In the genomic region with DNA sequence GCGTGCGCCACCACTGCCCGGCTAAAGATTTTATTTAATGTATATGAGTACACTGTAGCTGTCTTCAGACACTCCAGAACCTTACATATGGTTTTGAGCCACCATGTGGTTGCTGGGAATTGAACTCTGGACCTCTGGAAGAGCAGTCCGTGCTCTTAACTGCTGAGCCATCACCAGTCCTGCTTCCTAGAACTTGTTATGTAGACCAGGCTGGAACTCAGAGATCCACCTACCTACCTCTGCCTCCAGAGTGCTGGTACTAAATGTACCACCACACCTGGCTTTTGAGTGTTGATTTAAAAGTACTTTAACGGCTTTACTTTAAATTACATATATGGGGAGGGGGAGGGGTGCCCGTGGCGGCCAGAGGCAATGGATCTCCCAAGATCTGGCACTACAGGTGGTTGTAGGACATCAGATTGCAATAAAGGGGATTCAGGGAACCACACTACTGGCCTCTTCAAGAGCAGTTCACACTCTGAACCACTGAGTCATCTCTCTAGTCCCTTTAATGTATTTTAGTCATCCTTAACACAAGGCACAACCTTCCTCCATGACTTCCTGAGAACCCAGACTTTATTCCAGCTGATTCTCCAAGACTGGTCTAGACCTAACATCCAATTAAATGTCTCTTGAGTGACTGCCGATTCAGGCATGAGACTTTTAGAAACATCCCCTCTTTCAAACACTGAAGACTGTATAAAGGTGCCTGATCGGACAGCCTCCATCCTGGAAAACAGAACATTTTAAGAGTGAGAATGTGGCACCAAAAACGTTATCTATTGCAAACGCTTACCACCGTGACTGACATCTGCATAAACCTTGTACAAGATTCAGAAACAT, we compare ENCODE assay signal across 9 mouse cellular contexts. TPM values are rescaled to one million over a fixed set of nuclear protein-coding genes. Genes with fewer than 3 reads are reported as not detected.
A peak's percentile ranks its signal among the peaks of the same experiment; 100 is the strongest.
DNase-seq lines count a peak whose midpoint lies in the region; ATAC-seq and TF ChIP-seq lines count a peak whose summit lies in the region.
"Had no signal": no experiment of that assay in that cellular context is flagged by ENCODE, and none has a peak within 500 bp of the region (broad histone marks: within the 10 kb centered on the region; RNA-seq: fewer than 3 reads in every experiment).

No protein-coding gene starts in this region.

- WGBS in heart, embryonic 16.5 days, result 47% methylated on average over 12 of the region's 12 CpGs
- 57% methylated on average over 12 of the region's 12 CpGs for WGBS in hindbrain, embryonic 11.5 days
- WGBS in midbrain, embryonic 12.5 days, result 58% methylated on average over 12 of the region's 12 CpGs
- whole genome bisulfite sequencing in thymus, adult 2 months, result 48% methylated on average over 12 of the region's 12 CpGs

- peaks cover 22% of the 10 kb centered on the region for H3K36me3 ChIP-seq in heart, embryonic 16.5 days (ENCODE audit: control insufficient read depth, insufficient read depth)
- peaks cover 16 to 23% of the 10 kb centered on the region in 2 experiments for H3K36me3 ChIP-seq in MEL (ENCODE audit: control insufficient read depth in 1 of 2, insufficient read depth in 2 of 2, low read length in 2 of 2)
- peaks cover 12% of the 10 kb centered on the region; the same call in 1 of the 2 replicates for H3K36me3 ChIP-seq in hindbrain, embryonic 11.5 days (ENCODE audit: control insufficient read depth, insufficient read depth, low read length)
- H3K36me3 ChIP-seq in midbrain, embryonic 12.5 days, result peaks cover 35% of the 10 kb centered on the region
- H3K36me3 ChIP-seq in thymus, adult 2 months (ENCODE audit: control insufficient read depth, insufficient read depth, low read length), result peaks cover 25% of the 10 kb centered on the region

- TF ChIP-seq POLR2A in MEL (IDR thresholded peaks at IDR 0.05; ENCODE audit: control insufficient read depth in 1 of 2, insufficient read depth in 1 of 2, low read depth in 1 of 2, low read length in 2 of 2, poor library complexity in 1 of 2), result no peak; a peak in 1 of 4 replicates
- no peak for TF ChIP-seq POLR2A in thymus, adult 2 months (IDR thresholded peaks at IDR 0.05; ENCODE audit: control insufficient read depth, extremely low read depth, insufficient read depth, low read length, poor library complexity)

- no peak for TF ChIP-seq CTCF in MEL (IDR thresholded peaks at IDR 0.05 in 2 of 3, conservative IDR thresholded peaks at IDR 0.05 in 1 of 3; ENCODE audit: control insufficient read depth in 1 of 3, insufficient read depth in 1 of 3, low read depth in 2 of 3, low read length in 3 of 3, poor library complexity in 1 of 3, severe bottlenecking in 1 of 3)
- TF ChIP-seq CTCF in thymus, adult 2 months (IDR thresholded peaks at IDR 0.05; ENCODE audit: borderline replicate concordance, control insufficient read depth, extremely low read depth, insufficient read depth, low read length, poor library complexity), result no peak

- peaks cover 37% of the 10 kb centered on the region for H3K79me2 ChIP-seq in MEL (ENCODE audit: control insufficient read depth, insufficient read depth, low read length, poor library complexity)

- H3K9me3 ChIP-seq in heart, embryonic 16.5 days (replicated peaks; ENCODE audit: control insufficient read depth, low read length), result no peaks in the 10 kb centered on the region
- H3K9me3 ChIP-seq in MEL (replicated peaks; ENCODE audit: insufficient read depth, low read length), result no peaks in the 10 kb centered on the region
- no peaks in the 10 kb centered on the region for H3K9me3 ChIP-seq in hindbrain, embryonic 11.5 days (ENCODE audit: control insufficient read depth, low read length)
- H3K9me3 ChIP-seq in midbrain, embryonic 12.5 days, result no peaks in the 10 kb centered on the region

- ATAC-seq in heart, embryonic 16.5 days (replicated peaks; ENCODE audit: extremely low read depth, insufficient read depth, low FRiP score), result no peak
- no peak for ATAC-seq in hindbrain, embryonic 11.5 days (ENCODE audit: low FRiP score)
- no peak for ATAC-seq in midbrain, embryonic 12.5 days (ENCODE audit: low FRiP score, low read depth)
- no peak for ATAC-seq in monocyte, adult 5-6 weeks (replicated peaks; ENCODE audit: insufficient number of reproducible peaks, low FRiP score, low TSS enrichment, poor library complexity, severe bottlenecking)

- TF ChIP-seq EP300 in MEL (IDR thresholded peaks at IDR 0.05; ENCODE audit: low read depth in 1 of 2, low read length in 2 of 2), result no peak

- TF ChIP-seq RAD21 in MEL (IDR thresholded peaks at IDR 0.05; ENCODE audit: low read depth, low read length), result no peak

- peak overlapping the region; percentile 95 for H3K4me2 ChIP-seq in heart, embryonic 16.5 days (ENCODE audit: low read depth, low read length)
- peak overlapping the region; percentile 61 for H3K4me2 ChIP-seq in hindbrain, embryonic 11.5 days (replicated peaks; ENCODE audit: low read depth, low read length)
- H3K4me2 ChIP-seq in midbrain, embryonic 12.5 days (replicated peaks), result peak overlapping the region; percentile 89

- H3K4me3 ChIP-seq in heart, embryonic 16.5 days (ENCODE audit: low read length), result peak overlapping the region; percentile 97
- peak overlapping the region; percentile 96 to 100 for H3K4me3 ChIP-seq in MEL (ENCODE audit: control insufficient read depth in 1 of 2, insufficient read depth in 1 of 2, low read depth in 2 of 2, low read length in 2 of 2)
- peak overlapping the region; percentile 99 for H3K4me3 ChIP-seq in hindbrain, embryonic 11.5 days (ENCODE audit: low read depth, low read length)
- peak overlapping the region; percentile 98 for H3K4me3 ChIP-seq in midbrain, embryonic 12.5 days
- no peak overlapping the region for H3K4me3 ChIP-seq in thymus, adult 2 months (ENCODE audit: control insufficient read depth, insufficient read depth, low read length)

- H3K9ac ChIP-seq in heart, embryonic 16.5 days (ENCODE audit: low read length), result peak overlapping the region; percentile 98
- H3K9ac ChIP-seq in MEL (ENCODE audit: control insufficient read depth, low read depth, low read length, poor library complexity, severe bottlenecking), result peak overlapping the region; percentile 95
- peak overlapping the region; percentile 94 for H3K9ac ChIP-seq in hindbrain, embryonic 11.5 days (ENCODE audit: low read depth, low read length)
- peak overlapping the region; percentile 98 for H3K9ac ChIP-seq in midbrain, embryonic 12.5 days (replicated peaks)

- no peaks in the 10 kb centered on the region; the same call in 1 of the 2 replicates for H3K27me3 ChIP-seq in heart, embryonic 16.5 days (ENCODE audit: control insufficient read depth, insufficient read depth, low read length)
- no peaks in the 10 kb centered on the region for H3K27me3 ChIP-seq in MEL (ENCODE audit: control insufficient read depth in 1 of 2, insufficient read depth in 2 of 2, low read length in 2 of 2)
- H3K27me3 ChIP-seq in hindbrain, embryonic 11.5 days (ENCODE audit: control insufficient read depth, insufficient read depth, low read length), result no peaks in the 10 kb centered on the region
- no peaks in the 10 kb centered on the region for H3K27me3 ChIP-seq in midbrain, embryonic 12.5 days
- H3K27me3 ChIP-seq in thymus, adult 2 months (ENCODE audit: control insufficient read depth, insufficient read depth, low read length), result no peaks in the 10 kb centered on the region

- H3K4me1 ChIP-seq in heart, embryonic 16.5 days (ENCODE audit: control insufficient read depth, insufficient read depth, low read length), result peaks cover 18% of the 10 kb centered on the region
- peaks cover 0 to 7% of the 10 kb centered on the region in 2 experiments; a peak in 3 of 4 replicates for H3K4me1 ChIP-seq in MEL (ENCODE audit: control insufficient read depth in 1 of 2, insufficient read depth in 2 of 2, low read length in 2 of 2)
- peaks cover 2% of the 10 kb centered on the region; the same call in 1 of the 2 replicates for H3K4me1 ChIP-seq in hindbrain, embryonic 11.5 days (replicated peaks; ENCODE audit: control insufficient read depth, insufficient read depth, low read length)
- peaks cover 14% of the 10 kb centered on the region for H3K4me1 ChIP-seq in midbrain, embryonic 12.5 days
- H3K4me1 ChIP-seq in thymus, adult 2 months (replicated peaks; ENCODE audit: control insufficient read depth, insufficient read depth, low read length), result peaks cover 21% of the 10 kb centered on the region

- DNase-seq in heart, adult 9 months (ENCODE audit: low spot score in 2 of 2), result no peak
- DNase-seq in MEL (ENCODE audit: low read depth, low spot score), result peak; percentile 36
- DNase-seq in hindbrain, embryonic 11.5 days (ENCODE audit: low spot score), result no peak
- no peak for DNase-seq in embryo, embryonic 10 days (ENCODE audit: low spot score)
- no peak for DNase-seq in thymus, adult 2 months

- H3K27ac ChIP-seq in heart, embryonic 16.5 days (ENCODE audit: low read length), result 0 out of 2 replicates have a peak overlapping the region, but pooled peaks have one; percentile 25
- peak overlapping the region; percentile 64 for H3K27ac ChIP-seq in MEL (ENCODE audit: control insufficient read depth, low read depth, low read length)
- H3K27ac ChIP-seq in hindbrain, embryonic 11.5 days (ENCODE audit: low read depth, low read length), result no peak overlapping the region
- no peak overlapping the region for H3K27ac ChIP-seq in midbrain, embryonic 12.5 days (replicated peaks)
- H3K27ac ChIP-seq in thymus, adult 2 months (ENCODE audit: control insufficient read depth, insufficient read depth, low read length), result no peak overlapping the region

RNA-seq across cellular contexts. Expression of a gene that starts 1.3 kb away (rescaled TPM):
- polyA plus RNA-seq in heart, embryonic 16.5 days (2015; fragmentation: Nextera tagmentation; extraction: Ambion mirVana), result 187 and 204 TPM in 2 replicates
- total RNA-seq in MEL (2012; rRNA removed), result 211 and 214 TPM in 2 replicates
- 100 to 1,000 TPM; 498 to 928 TPM for polyA plus RNA-seq in MEL (2012; ENCODE audit: insufficient read depth in 1 of 2, insufficient read length in 2 of 2, low read depth in 1 of 2, low replicate concordance in 2 of 2, missing spikeins in 1 of 2)
- 195 and 204 TPM in 2 replicates for polyA plus RNA-seq in hindbrain, embryonic 11.5 days (2014; fragmentation: Nextera tagmentation; extraction: Ambion mirVana)
- 325 TPM in 2 replicates for polyA plus RNA-seq in midbrain, embryonic 12.5 days (2016; fragmentation: Nextera tagmentation; extraction: Ambion mirVana)
- 102 and 114 TPM in 2 replicates for polyA plus RNA-seq in thymus, adult 2 months (2012; rRNA removed)
- 159 to 195 TPM (median 172 TPM) in 3 replicates for total RNA-seq in monocyte, adult 5-6 weeks (2017)

RNA-seq across cellular contexts. Expression of a gene that starts 20.2 kb away (rescaled TPM):
- 0.21 TPM in 1 of 2 replicates, not detected in the other for polyA plus RNA-seq in heart, embryonic 16.5 days (2015; fragmentation: Nextera tagmentation; extraction: Ambion mirVana)
- not detected in 2 replicates for total RNA-seq in MEL (2012; rRNA removed)
- not detected for polyA plus RNA-seq in MEL (2012; ENCODE audit: insufficient read depth in 1 of 2, insufficient read length in 2 of 2, low read depth in 1 of 2, low replicate concordance in 2 of 2, missing spikeins in 1 of 2)
- polyA plus RNA-seq in hindbrain, embryonic 11.5 days (2014; fragmentation: Nextera tagmentation; extraction: Ambion mirVana), result not detected in 2 replicates
- polyA plus RNA-seq in midbrain, embryonic 12.5 days (2016; fragmentation: Nextera tagmentation; extraction: Ambion mirVana), result 0.18 TPM in 1 of 2 replicates, not detected in the other
- 2.2 and 4.9 TPM in 2 replicates for polyA plus RNA-seq in thymus, adult 2 months (2012; rRNA removed)
- not detected in 3 replicates for total RNA-seq in monocyte, adult 5-6 weeks (2017)
- polyA plus RNA-seq: gonadal fat pad, adult 2 months had no signal

RNA-seq across cellular contexts. Expression of a gene that starts 20.3 kb away (rescaled TPM):
- polyA plus RNA-seq in heart, embryonic 16.5 days (2015; fragmentation: Nextera tagmentation; extraction: Ambion mirVana), result 0.82 and 0.88 TPM in 2 replicates
- 11.2 and 13.7 TPM in 2 replicates for total RNA-seq in MEL (2012; rRNA removed)
- polyA plus RNA-seq in MEL (2012; ENCODE audit: insufficient read depth in 1 of 2, insufficient read length in 2 of 2, low read depth in 1 of 2, low replicate concordance in 2 of 2, missing spikeins in 1 of 2), result 10 to 100 TPM in 1 of 2 experiments, not detected in 1; 16.8 TPM
- polyA plus RNA-seq in hindbrain, embryonic 11.5 days (2014; fragmentation: Nextera tagmentation; extraction: Ambion mirVana), result 0.74 and 2.6 TPM in 2 replicates
- polyA plus RNA-seq in midbrain, embryonic 12.5 days (2016; fragmentation: Nextera tagmentation; extraction: Ambion mirVana), result 1.2 and 1.3 TPM in 2 replicates
- polyA plus RNA-seq in thymus, adult 2 months (2012; rRNA removed), result 1.4 and 1.6 TPM in 2 replicates
- not detected in 3 replicates for total RNA-seq in monocyte, adult 5-6 weeks (2017)

Comparison
In these comparisons a context has a peak if more than half of its experiments do, and no peak if none do; other contexts are left out.
1. H3K27ac ChIP-seq: peak in heart, embryonic 16.5 days (single experiment) and MEL (single experiment); none in hindbrain, embryonic 11.5 days (single experiment), midbrain, embryonic 12.5 days (single experiment) and thymus, adult 2 months (single experiment).
2. Peak in every context shown above with its lines, with median percentiles within 50 percentile points of each other: H3K4me2 ChIP-seq and H3K9ac ChIP-seq.